Mouse (Mus musculus): ENCODE data around the gene Slc37a1.

- TF ChIP-seq CTCF (conservative IDR thresholded peaks at IDR 0.05; ENCODE audit: low read length) (peak; percentile 86), POU5F1 (IDR thresholded peaks at IDR 0.05; ENCODE audit: borderline replicate concordance, low read length) (no peak)
Observed at GRCm38 (mm10) chr17:31295215-31295891, 8.8 kb downstream of the Slc37a1 start.
